Mouse (Mus musculus) embryonic facial prominence, embryonic 15.5 days (tissue): ENCODE data around the gene Acsm3. TPM values are rescaled to one million over a fixed set of nuclear protein-coding genes. Genes with fewer than 3 reads are reported as not detected.

Source experiments
- ATAC-seq: fragments of 200-750 bp; cut with Nextera tagmentation; 2 replicates; pipeline ENCODE4 v1.8.0; 2017; ENCODE audit warnings: low read depth, moderate TSS enrichment; ENCODE audit not compliant: insufficient number of reproducible peaks, low FRiP score, low TSS enrichment
- H3K27ac ChIP-seq: fragments of 300-500 bp; sonication (generic); replicated peaks from 2 replicates; pipeline ENCODE4 v1.5.1; 2015; ENCODE audit warnings: mild to moderate bottlenecking, inconsistent platforms
- H3K27me3 ChIP-seq: fragments of 300-500 bp; sonication (generic); 2 replicates; pipeline ENCODE4 v1.6.1; 2015; ENCODE audit warnings: inconsistent platforms
- H3K36me3 ChIP-seq: fragments of 300-500 bp; sonication (generic); 2 replicates; pipeline ENCODE4 v1.6.1; 2015; ENCODE audit warnings: mild to moderate bottlenecking, inconsistent platforms
- H3K4me1 ChIP-seq: fragments of 300-500 bp; sonication (generic); 2 replicates; pipeline ENCODE4 v1.6.1; 2015; ENCODE audit warnings: inconsistent platforms
- H3K4me2 ChIP-seq: fragments of 300-500 bp; sonication (generic); replicated peaks from 2 replicates; pipeline ENCODE4 v1.6.1; 2015; ENCODE audit warnings: mild to moderate bottlenecking, inconsistent platforms
- H3K4me3 ChIP-seq: fragments of 300-500 bp; sonication (generic); replicated peaks from 2 replicates; pipeline ENCODE4 v1.5.1; 2015; ENCODE audit warnings: mild to moderate bottlenecking, inconsistent platforms
- H3K9ac ChIP-seq: fragments of 300-500 bp; sonication (generic); 2 replicates; pipeline ENCODE4 v1.6.1; 2015; ENCODE audit warnings: inconsistent platforms
- H3K9me3 ChIP-seq: fragments of 300-500 bp; sonication (generic); replicated peaks from 2 replicates; pipeline ENCODE4 v1.6.1; 2016; ENCODE audit warnings: inconsistent platforms
- WGBS: fragments of 180-500 bp; shearing (Covaris S2); methylation state at CpG from one replicate; pipeline ENCODE4 v1.1.7; 2015; 5-methylcytosine and 5-hydroxymethylcytosine counted together
- polyA plus RNA-seq: library from polyadenylated mRNA; unstranded; fragments of >200 nt; fragmentation: Nextera tagmentation; extraction: Ambion mirVana; gene quantifications from 2 replicates; pipeline ENCODE4 v1.2.1, GENCODE M21; 2015

Acsm3 gene
- polyA plus RNA-seq, 1 experiment from 2014 or later: 0.52 TPM

DNA sequence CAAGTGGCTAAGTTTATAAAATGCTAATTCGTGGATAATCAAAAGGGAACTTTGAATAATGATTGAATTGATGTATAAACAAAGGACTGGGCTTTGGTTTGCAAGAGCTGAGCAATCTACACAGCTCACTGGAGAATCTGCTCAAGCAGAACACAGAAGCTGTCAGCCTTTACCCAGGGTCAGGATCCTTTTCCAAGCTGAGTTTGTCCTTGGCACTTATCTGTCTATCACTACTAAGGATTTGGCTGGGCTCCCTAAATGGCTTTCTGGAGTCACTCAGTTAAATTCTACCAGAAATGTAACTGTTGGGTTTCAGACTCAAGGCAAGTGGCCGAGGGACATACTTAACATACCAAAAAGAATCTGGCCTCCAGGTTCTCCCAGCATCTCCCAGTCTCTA is 10.8 kb upstream of the Acsm3 start:
- Histone ChIP-seq H3K36me3 (no peaks in the 10 kb centered on the region), H3K9me3 (no peaks in the 10 kb centered on the region), H3K4me2 (no peak overlapping the region), H3K4me3 (no peak overlapping the region), H3K27ac (no peak overlapping the region), H3K4me1 (no peaks in the 10 kb centered on the region), H3K9ac (no peak overlapping the region), H3K27me3 (no peaks in the 10 kb centered on the region)
- ATAC-seq: no peak
- 43% methylated on average over 2 of the region's 2 CpGs for WGBS

DNA sequence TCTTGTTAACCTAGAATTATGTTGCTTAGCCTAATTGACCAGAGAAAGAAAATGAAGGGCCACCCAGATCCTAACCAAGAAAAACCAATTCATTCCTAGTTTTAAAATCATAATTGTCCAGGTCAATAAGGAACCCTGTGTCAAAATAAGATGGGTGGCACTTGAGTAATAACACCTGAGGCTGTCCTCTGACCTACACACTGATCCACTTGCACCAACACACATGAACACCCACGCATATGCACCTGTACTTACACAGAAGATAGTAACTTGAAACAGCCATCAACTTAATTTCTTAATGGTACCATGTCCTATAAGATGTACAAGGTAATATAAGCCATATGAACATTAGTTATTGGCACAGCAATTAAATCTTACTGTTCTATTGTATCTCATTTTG is 7.0 kb upstream of the Acsm3 start:
- H3K27ac ChIP-seq: no peak overlapping the region
- WGBS: 86% methylated on average over 1 of the region's 1 CpGs
- no peak for ATAC-seq
- H3K4me3 ChIP-seq: no peak overlapping the region
- H3K27me3 ChIP-seq: no peaks in the 10 kb centered on the region
- H3K4me1 ChIP-seq: no peaks in the 10 kb centered on the region
- H3K9ac ChIP-seq: no peak overlapping the region
- no peak overlapping the region for H3K4me2 ChIP-seq
- H3K36me3 ChIP-seq: no peaks in the 10 kb centered on the region
- H3K9me3 ChIP-seq: no peaks in the 10 kb centered on the region

DNA sequence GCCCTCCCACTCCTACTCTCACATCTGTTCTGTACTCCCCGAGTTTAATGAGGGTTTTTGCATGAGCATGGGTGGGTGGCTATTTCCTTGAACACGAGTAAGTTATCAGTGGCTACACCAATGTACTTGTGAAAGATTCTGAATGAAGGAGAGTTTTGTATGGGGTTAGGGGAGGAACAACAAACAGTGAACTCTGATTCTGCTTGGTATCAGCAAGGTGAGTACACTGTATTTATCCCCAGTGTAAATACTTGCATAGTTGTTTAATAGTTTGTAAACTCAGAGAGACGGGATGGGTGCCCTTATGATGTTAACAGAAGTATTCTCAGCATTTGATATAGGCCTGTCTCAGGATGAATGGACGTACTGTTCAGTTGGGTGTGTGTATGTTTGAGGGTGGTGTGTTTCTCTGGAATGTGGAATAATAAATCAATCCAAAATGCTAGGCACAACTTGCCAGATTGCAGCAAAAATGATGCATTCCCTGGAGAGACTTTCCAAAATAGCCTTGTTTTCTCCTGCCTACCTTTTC is 1.5 kb downstream of the Acsm3 start:
- WGBS: 54% methylated on average over 4 of the region's 4 CpGs
- ATAC-seq: no peak
- no peaks in the 10 kb centered on the region for H3K27me3 ChIP-seq

DNA sequence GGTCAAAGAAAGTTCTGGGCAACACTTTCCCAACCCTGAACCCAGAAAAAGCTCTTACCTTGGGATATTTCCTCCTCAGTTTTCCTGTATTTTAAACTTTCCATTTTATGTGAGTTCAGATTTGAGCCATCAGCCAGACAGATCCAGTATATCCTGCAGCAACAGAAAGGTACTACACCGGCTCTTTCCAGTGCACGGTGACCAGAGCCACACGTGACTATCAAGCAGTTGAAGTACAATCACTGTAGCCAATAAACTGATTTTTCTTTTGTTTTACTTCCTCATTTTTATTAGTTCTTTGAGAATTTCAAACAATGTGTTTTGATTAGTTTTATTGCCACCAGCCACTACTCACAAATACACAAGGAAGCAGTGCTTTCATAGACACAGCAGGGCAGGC is 3.7 kb downstream of the Acsm3 start:
- Histone ChIP-seq H3K9ac (no peak overlapping the region), H3K4me2 (no peak overlapping the region), H3K4me1 (no peaks in the 10 kb centered on the region), H3K27ac (no peak overlapping the region), H3K36me3 (no peaks in the 10 kb centered on the region), H3K27me3 (no peaks in the 10 kb centered on the region), H3K4me3 (no peak overlapping the region), H3K9me3 (no peaks in the 10 kb centered on the region)
- WGBS: 94% methylated on average over 3 of the region's 3 CpGs
- no peak for ATAC-seq

More for the DNA sequence above, 1.5 kb downstream of the Acsm3 start:
- no peaks in the 10 kb centered on the region for H3K36me3 ChIP-seq
- H3K9me3 ChIP-seq: no peaks in the 10 kb centered on the region
- no peak overlapping the region for H3K4me3 ChIP-seq
- no peak overlapping the region for H3K4me2 ChIP-seq
- no peaks in the 10 kb centered on the region for H3K4me1 ChIP-seq
- no peak overlapping the region for H3K27ac ChIP-seq
- no peak overlapping the region for H3K9ac ChIP-seq

DNA sequence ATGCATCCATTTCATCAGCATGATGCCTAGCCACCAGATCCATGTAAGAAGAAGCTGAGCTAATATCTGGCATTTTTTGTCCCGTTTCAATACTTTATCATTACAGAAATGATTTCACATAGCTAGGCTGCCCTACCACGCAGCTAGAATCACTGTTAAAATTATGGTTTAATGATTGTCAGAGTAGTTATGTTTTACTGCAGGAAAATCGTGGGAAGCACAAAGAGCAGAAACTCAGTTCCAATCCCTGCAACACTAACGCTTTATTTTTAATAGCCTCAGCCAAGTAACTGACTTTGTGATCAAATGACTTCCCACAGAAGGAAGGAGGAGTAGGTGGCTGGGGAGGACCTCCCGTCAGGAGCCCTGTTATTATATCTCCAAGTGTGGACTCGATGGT is 6.3 kb downstream of the Acsm3 start:
- no peaks in the 10 kb centered on the region for H3K9me3 ChIP-seq
- no peaks in the 10 kb centered on the region for H3K36me3 ChIP-seq
- no peak overlapping the region for H3K27ac ChIP-seq
- no peak overlapping the region for H3K4me2 ChIP-seq
- 72% methylated on average over 6 of the region's 6 CpGs for WGBS
- H3K4me3 ChIP-seq: no peak overlapping the region
- H3K27me3 ChIP-seq: no peaks in the 10 kb centered on the region
- ATAC-seq: no peak
- H3K4me1 ChIP-seq: no peaks in the 10 kb centered on the region
- H3K9ac ChIP-seq: no peak overlapping the region

DNA sequence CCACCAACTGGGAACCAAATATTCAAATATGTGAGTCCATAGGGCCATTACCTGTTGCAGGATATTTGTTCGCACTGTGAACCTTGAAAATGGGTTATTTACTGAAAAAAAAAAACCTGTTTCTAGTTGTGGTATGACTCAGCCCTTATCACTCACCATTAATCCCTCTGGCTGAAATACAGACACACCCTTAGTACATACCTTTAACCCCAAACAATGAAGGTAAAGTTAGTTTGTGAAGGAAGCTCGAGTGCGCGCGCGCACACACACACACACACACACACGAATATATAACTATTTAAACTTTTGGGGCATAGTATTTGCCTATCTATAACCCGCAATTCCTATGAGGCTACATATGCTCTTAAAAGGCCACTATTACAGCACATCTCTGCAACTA is 9.2 kb downstream of the Acsm3 start:
- no peaks in the 10 kb centered on the region for H3K9me3 ChIP-seq
- no peak overlapping the region for H3K4me2 ChIP-seq
- WGBS: 92% methylated on average over 8 of the region's 8 CpGs
- H3K36me3 ChIP-seq: no peaks in the 10 kb centered on the region
- H3K4me3 ChIP-seq: no peak overlapping the region
- ATAC-seq: no peak
- no peak overlapping the region for H3K27ac ChIP-seq
- no peaks in the 10 kb centered on the region for H3K4me1 ChIP-seq
- H3K27me3 ChIP-seq: no peaks in the 10 kb centered on the region
- no peak overlapping the region for H3K9ac ChIP-seq

DNA sequence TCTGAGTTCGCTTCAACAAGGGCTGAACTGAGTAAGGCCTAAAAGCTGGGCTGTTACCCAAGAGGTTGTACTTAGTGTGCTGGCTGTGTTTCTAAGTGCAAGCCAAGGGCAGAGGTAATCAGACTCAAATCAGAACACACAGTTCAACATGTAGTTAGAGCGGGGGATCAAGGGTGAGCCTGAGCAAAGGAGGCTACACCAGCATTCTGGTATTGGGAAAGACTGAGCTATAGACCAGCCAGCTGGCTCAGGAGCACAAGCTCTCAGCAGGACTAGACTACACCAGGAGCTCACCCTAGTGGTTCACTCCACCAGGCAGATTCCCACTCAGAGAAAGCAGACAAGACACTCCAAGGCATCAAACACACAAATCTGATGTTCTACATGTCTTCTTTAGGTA is 22.7 kb downstream of the Acsm3 start:
- peaks cover 35% of the 10 kb centered on the region for H3K36me3 ChIP-seq
- no peak overlapping the region for H3K4me2 ChIP-seq
- no peaks in the 10 kb centered on the region for H3K9me3 ChIP-seq
- H3K9ac ChIP-seq: no peak overlapping the region
- WGBS: 98% methylated on average over 2 of the region's 2 CpGs
- no peak overlapping the region for H3K27ac ChIP-seq
- ATAC-seq: no peak
- H3K4me1 ChIP-seq: no peaks in the 10 kb centered on the region
- H3K4me3 ChIP-seq: no peak overlapping the region
- no peaks in the 10 kb centered on the region for H3K27me3 ChIP-seq

DNA sequence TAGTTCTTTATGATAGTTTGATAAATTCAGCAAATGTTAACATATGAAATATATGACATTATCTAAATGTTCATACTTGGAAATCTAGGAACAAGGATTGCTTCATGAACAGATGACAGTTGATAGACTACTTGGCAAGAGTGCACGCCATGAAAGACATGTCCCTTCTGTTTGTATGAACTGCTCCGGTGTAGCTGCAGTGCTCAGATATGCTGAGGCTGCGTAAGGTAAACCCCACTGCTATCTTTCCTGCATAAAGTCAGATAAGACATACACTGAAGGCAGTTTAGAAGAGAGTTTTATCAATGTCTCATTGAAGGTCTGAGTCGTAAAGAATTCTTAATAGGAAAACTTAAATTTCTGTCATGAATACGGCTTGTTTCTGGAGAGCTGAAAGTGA is 24.2 kb downstream of the Acsm3 start:
- Histone ChIP-seq H3K9me3 (no peaks in the 10 kb centered on the region), H3K27ac (no peak overlapping the region), H3K36me3 (peaks cover 40% of the 10 kb centered on the region), H3K4me2 (no peak overlapping the region), H3K4me1 (no peaks in the 10 kb centered on the region), H3K4me3 (no peak overlapping the region), H3K27me3 (no peaks in the 10 kb centered on the region), H3K9ac (no peak overlapping the region)
- WGBS: 94% methylated on average over 5 of the region's 5 CpGs
- ATAC-seq: no peak

DNA sequence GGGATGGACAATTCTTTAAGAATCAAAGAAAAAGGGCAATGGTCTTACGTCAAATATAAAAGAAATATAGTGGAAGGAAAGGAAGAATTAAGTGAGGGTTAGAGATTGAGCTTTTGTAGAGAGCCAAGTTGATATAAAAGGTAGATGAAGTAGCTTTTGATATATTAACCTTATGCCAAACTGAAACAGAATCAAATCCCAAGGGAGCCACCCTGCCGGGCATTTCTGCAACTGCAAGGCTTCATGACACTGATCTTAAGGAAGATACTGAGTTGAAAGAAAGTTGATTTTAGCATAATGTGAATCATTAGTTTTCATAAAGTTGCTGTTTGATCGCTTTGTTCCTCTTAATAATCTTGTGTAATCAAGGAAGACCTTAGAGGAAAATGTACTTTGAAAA is 28.3 kb downstream of the Acsm3 start:
- no peaks in the 10 kb centered on the region for H3K9me3 ChIP-seq
- H3K36me3 ChIP-seq: peaks cover 33% of the 10 kb centered on the region
- H3K27ac ChIP-seq: no peak overlapping the region
- no peak overlapping the region for H3K4me3 ChIP-seq
- no peak overlapping the region for H3K4me2 ChIP-seq
- peaks cover 3% of the 10 kb centered on the region; the same call in 1 of the 2 replicates for H3K4me1 ChIP-seq
- no peak overlapping the region for H3K9ac ChIP-seq
- no peak for ATAC-seq
- whole genome bisulfite sequencing: 82% methylated on average over 3 of the region's 3 CpGs
- no peaks in the 10 kb centered on the region for H3K27me3 ChIP-seq

DNA sequence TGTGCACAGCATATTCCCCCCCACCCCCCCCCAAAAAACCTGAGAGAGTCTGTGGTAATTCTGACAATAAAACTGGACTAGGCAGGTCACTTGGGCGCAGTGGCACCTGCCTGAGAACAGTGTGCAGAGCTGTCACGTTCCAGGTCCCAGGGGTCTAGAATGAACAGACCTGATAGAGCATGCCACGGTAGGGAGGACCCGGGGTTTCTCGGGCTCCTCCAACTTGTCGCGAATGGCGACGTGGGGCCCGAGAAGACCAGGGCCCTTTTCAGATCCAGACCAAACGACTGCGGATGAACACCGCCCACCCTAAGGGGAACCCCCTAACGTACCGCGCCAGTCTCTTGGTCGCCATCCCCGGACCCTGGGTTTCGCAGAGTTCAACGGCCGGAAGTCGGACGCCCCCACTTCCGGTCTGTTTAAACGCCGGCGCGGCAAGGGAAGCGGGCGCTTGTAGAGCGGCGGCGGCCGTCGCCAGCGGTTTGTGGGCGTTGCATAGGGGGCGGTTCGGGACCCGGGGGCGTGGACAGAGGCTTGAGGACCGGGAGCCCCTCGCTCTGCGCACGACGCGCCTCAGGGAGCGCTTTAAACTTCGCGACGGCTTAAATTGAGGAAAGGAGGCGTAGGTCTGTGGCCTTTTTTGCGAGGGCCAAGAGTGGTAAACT is 33.0 kb downstream of the Acsm3 start, which contains the start of the genes Rexo5 and Eri2:
Gene Rexo5, plus strand, starts transcription at position 421 of the 665 bp plus-strand sequence.
Gene Eri2, minus strand, starts transcription at position 473 of the 665 bp plus-strand sequence.
- H3K4me3 ChIP-seq: peak within 1 kb of the TSS; percentile 74
- H3K27ac ChIP-seq: peak within 1 kb of the TSS; percentile 82
- H3K4me2 ChIP-seq: peak within 1 kb of the TSS; percentile 81
- no peaks in the 10 kb centered on the region for H3K9me3 ChIP-seq
- peaks cover 8% of the 10 kb centered on the region for H3K4me1 ChIP-seq
- ATAC-seq: peak; percentile 99
- under 1% methylated on average over 52 of the region's 53 CpGs for WGBS
- no peaks in the 10 kb centered on the region for H3K27me3 ChIP-seq
- peaks cover 8% of the 10 kb centered on the region; the same call in 1 of the 2 replicates for H3K36me3 ChIP-seq
- peak within 1 kb of the TSS; percentile 69 for H3K9ac ChIP-seq

DNA sequence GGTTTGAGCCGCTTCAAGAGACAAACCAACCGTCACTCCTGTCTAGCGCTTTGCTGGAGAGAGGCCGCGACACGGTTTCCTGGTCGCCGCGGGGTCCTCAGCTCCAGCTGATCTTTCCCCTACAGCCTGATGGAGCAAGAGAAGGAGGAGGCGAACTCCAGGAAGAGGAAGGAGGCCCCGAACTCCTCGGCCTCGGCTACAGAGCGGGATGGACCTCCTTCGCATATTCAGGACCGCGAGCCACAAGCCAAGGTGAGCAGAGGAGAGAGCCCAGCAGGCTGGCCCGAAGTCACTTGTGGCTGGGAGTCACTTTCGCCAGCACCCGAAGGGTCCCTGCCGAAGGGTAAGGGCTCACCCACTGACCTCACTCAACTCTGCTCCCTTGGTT is 33.5 kb downstream of the Acsm3 start:
- H3K4me2 ChIP-seq: peak overlapping the region; percentile 81
- 0% methylated on average over 21 of the region's 21 CpGs for WGBS
- ATAC-seq: no peak; the same call in none of the 2 replicates

DNA sequence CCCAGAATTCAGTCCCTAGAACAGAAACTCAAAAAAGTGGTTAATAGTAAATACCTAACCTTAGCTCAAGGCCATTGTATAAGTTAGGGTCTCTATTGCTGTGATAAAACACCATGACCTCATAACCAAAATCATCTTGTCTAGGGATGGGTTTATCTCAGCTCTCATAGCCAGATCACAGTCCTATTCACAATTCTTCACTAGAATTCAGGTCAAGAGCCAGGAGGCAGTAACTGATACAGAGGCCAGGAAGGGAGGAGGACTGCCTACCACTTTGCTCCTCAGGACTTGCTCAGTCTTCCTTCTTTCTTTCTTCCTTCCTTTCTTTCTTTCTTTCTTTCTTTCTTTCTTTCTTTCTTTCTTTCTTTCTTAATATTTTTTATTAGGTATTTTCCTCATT is 34.6 kb downstream of the Acsm3 start:
- no peaks in the 10 kb centered on the region for H3K9me3 ChIP-seq
- no peak overlapping the region for H3K27ac ChIP-seq
- peak overlapping the region; percentile 27 for H3K4me2 ChIP-seq
- H3K36me3 ChIP-seq: peaks cover 3% of the 10 kb centered on the region; the same call in 1 of the 2 replicates
- peaks cover 8% of the 10 kb centered on the region for H3K4me1 ChIP-seq
- ATAC-seq: no peak
- no peaks in the 10 kb centered on the region for H3K27me3 ChIP-seq
- no peak overlapping the region for H3K9ac ChIP-seq
- H3K4me3 ChIP-seq: peak overlapping the region; percentile 23

More for the DNA sequence above, 33.5 kb downstream of the Acsm3 start:
- H3K9me3 ChIP-seq: no peaks in the 10 kb centered on the region
- no peaks in the 10 kb centered on the region for H3K27me3 ChIP-seq
- peak overlapping the region; percentile 74 for H3K4me3 ChIP-seq
- peak overlapping the region; percentile 69 for H3K9ac ChIP-seq
- peaks cover 5% of the 10 kb centered on the region; the same call in 1 of the 2 replicates for H3K36me3 ChIP-seq
- H3K4me1 ChIP-seq: peaks cover 8% of the 10 kb centered on the region
- peak overlapping the region; percentile 82 for H3K27ac ChIP-seq
